Mouse (Mus musculus) lung, postnatal 0 days (tissue): ENCODE results near the gene Akap7. TPM values are rescaled to one million over a fixed set of nuclear protein-coding genes. Genes with fewer than 3 reads are reported as not detected.
A peak's percentile ranks its signal among the peaks of the same experiment; 100 is the strongest.
"Not testable (repeated sequence)": the region's sequence is repeated elsewhere in the genome, so short reads cannot be mapped to it uniquely, and the experiment has no call there.

ENCODE experiments used
- ATAC-seq: fragments of 200-750 bp; cut with Nextera tagmentation; 2 replicates; pipeline ENCODE4 v1.8.0; 2017; ENCODE audit warnings: moderate library complexity
- DNase-seq: peaks from one replicate; pipeline ENCODE4 v3.0.0-alpha.2; 2016; ENCODE audit warnings: low spot score
- H3K27ac ChIP-seq: fragments of 300-500 bp; sonication (generic); 2 replicates; pipeline ENCODE4 v1.5.1; 2014; ENCODE audit warnings: antibody characterized with exemption, mild to moderate bottlenecking, low read length, mixed read lengths
- H3K27me3 ChIP-seq: fragments of 300-500 bp; sonication (generic); replicated peaks from 2 replicates; pipeline ENCODE4 v1.6.1; 2014; ENCODE audit warnings: low read length, mixed read lengths; ENCODE audit not compliant: insufficient read depth
- H3K36me3 ChIP-seq: fragments of 300-500 bp; sonication (generic); 2 replicates; pipeline ENCODE4 v1.6.1; 2014; ENCODE audit warnings: low read length, mixed read lengths; ENCODE audit not compliant: insufficient read depth
- H3K4me1 ChIP-seq: fragments of 300-500 bp; sonication (generic); 2 replicates; pipeline ENCODE4 v1.6.1; 2014; ENCODE audit warnings: antibody characterized with exemption, low read depth, low read length, mixed read lengths; ENCODE audit not compliant: insufficient read depth
- H3K4me2 ChIP-seq: fragments of 300-500 bp; sonication (generic); replicated peaks from 2 replicates; pipeline ENCODE4 v1.6.1; 2014; ENCODE audit warnings: low read depth, mild to moderate bottlenecking, low read length, moderate library complexity, mixed read lengths
- H3K4me3 ChIP-seq: fragments of 300-500 bp; sonication (generic); 2 replicates; pipeline ENCODE4 v1.5.1; 2014; ENCODE audit warnings: low read depth, low read length
- H3K9ac ChIP-seq: fragments of 300-500 bp; sonication (generic); replicated peaks from 2 replicates; pipeline ENCODE4 v1.6.1; 2014; ENCODE audit warnings: low read depth, mild to moderate bottlenecking
- H3K9me3 ChIP-seq: fragments of 300-500 bp; sonication (generic); 2 replicates; pipeline ENCODE4 v1.6.1; 2016; ENCODE audit warnings: low read length, mixed read lengths
- CTCF ChIP-seq: IDR thresholded peaks from 2 replicates; pipeline ENCODE4 v1.5.1; 2016; ENCODE audit warnings: antibody characterized with exemption, mild to moderate bottlenecking
- EP300 ChIP-seq: IDR thresholded peaks from 2 replicates; pipeline ENCODE4 v1.6.1; 2016; ENCODE audit warnings: antibody characterized with exemption, mild to moderate bottlenecking, control low read depth
- WGBS: fragments of 180-500 bp; shearing (Covaris S2); extraction: QIAGEN DNeasy Blood & Tissue Kit; methylation state at CpG from one replicate; pipeline ENCODE4 v1.1.7; 2014; 5-methylcytosine and 5-hydroxymethylcytosine counted together
- polyA plus RNA-seq: library from polyadenylated mRNA; unstranded; fragments of >200 nt; fragmentation: Nextera tagmentation; extraction: Ambion mirVana; gene quantifications from 2 replicates; pipeline ENCODE4 v1.2.1, GENCODE M21; 2015

Gene Akap7
- polyA plus RNA-seq, 1 experiment from 2014 or later: 46.3 TPM

DNA sequence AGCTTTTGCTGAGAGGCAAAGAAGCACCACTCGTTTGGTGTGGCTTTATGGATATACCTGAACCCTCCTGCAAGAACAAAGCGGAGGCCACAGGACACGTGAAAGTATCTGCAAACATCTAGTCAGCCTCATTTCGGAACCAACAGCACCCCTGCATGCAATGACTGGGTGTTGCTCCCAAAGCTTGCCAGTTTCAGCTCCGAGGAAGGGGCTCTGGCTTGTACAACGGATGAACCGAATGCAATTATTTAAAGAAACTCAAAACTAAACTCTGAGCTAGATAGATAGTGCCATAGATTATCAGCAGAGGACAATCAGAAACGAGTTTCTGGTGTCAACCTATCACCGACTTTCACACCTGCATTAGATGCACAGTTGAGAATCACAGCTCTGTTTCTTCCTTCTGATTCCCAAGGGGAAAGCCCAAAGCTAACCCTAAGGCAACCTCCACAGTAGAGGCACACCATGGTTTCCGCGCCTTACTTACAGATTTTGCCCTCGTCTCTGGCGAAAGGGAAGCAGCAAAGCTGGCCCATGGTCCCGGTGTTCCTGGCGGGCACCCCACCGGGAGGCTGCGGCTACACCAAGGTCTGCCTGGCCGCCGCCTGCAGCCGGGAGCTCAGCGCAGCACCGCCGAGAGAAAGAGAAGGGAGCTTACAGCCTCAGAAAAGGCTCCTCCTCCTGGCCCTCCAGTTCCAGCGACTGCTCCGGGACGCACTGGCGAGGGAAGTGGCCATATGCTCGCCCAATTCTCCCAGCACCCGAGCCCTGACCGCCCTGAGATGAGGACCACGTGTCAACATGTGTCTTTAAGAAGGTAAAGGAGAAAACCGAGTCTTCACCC, 107.9 kb downstream of the Akap7 start:
- peak overlapping the region; percentile 81 for H3K4me2 ChIP-seq
- TF ChIP-seq CTCF (peak; percentile 37), EP300 (no peak)
- H3K9me3 ChIP-seq: no peaks in the 10 kb centered on the region
- DNase-seq (peak; percentile 76), ATAC-seq (peak; percentile 76)
- H3K4me1 ChIP-seq: no peaks in the 10 kb centered on the region
- 10% methylated on average over 32 of the region's 32 CpGs for WGBS
- H3K27me3 ChIP-seq: no peaks in the 10 kb centered on the region
- H3K27ac ChIP-seq: peak overlapping the region; percentile 51; the same call in 1 of the 2 replicates
- peak overlapping the region; percentile 49 for H3K4me3 ChIP-seq
- H3K9ac ChIP-seq: peak overlapping the region; percentile 52
- H3K36me3 ChIP-seq: no peaks in the 10 kb centered on the region

DNA sequence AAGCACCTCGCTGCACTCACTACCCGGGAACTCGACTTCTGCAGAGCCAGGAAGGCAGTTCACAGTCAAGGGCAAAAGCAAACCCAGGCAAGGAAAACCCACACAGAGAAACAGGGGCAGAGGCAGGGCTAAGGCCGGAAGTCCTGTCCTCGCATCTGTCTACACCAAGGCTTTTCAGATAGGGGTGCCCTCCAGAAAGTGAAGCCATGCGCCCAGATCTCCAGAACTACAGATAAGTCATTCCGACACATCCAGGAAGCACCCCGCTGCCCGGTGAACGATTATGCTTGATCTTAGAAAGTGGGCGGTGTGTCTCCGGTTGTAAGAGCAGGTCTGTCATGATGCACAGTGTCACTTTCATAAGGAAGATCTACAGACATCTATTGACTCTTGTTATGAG, 109.1 kb downstream of the Akap7 start:
- 52% methylated on average over 12 of the region's 12 CpGs for WGBS
- ATAC-seq: no peak

DNA sequence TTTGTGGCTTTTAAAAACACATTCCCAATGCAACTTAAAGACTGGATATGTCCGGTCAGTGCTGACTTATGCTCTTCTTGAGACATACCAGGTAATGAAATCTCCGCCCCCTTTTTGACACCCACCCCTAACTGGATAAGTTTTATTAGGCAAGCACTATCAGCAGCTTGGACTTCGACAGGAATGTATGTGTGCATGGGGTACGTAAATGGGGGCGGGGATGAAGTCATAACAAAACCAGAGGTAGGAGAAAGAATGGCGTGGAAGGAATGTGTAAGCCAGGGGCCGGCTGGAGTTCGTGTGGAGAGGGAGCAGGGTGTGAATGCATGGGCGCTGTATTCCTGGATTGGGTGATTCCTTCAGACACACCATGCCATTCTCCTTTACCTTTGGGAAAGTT, 109.6 kb downstream of the Akap7 start:
- ATAC-seq: peak; percentile 34; the same call in 1 of the 2 replicates
- H3K4me1 ChIP-seq: no peaks in the 10 kb centered on the region
- no peak overlapping the region for H3K9ac ChIP-seq
- no peak for TF ChIP-seq CTCF
- no peak for TF ChIP-seq EP300
- H3K4me3 ChIP-seq: no peak overlapping the region
- H3K27ac ChIP-seq: no peak overlapping the region
- no peaks in the 10 kb centered on the region for H3K36me3 ChIP-seq
- peak overlapping the region; percentile 81 for H3K4me2 ChIP-seq
- peak; percentile 22 for DNase-seq
- 54% methylated on average over 9 of the region's 9 CpGs for WGBS
- no peaks in the 10 kb centered on the region for H3K9me3 ChIP-seq
- no peaks in the 10 kb centered on the region for H3K27me3 ChIP-seq

More for the DNA sequence above, 109.1 kb downstream of the Akap7 start:
- H3K9ac ChIP-seq: no peak overlapping the region
- no peaks in the 10 kb centered on the region for H3K27me3 ChIP-seq
- no peaks in the 10 kb centered on the region for H3K4me1 ChIP-seq
- no peaks in the 10 kb centered on the region for H3K36me3 ChIP-seq
- TF ChIP-seq EP300 (no peak), CTCF (no peak)
- H3K9me3 ChIP-seq: no peaks in the 10 kb centered on the region
- peak overlapping the region; percentile 81 for H3K4me2 ChIP-seq
- DNase-seq: no peak
- no peak overlapping the region for H3K27ac ChIP-seq
- peak overlapping the region; percentile 49 for H3K4me3 ChIP-seq

DNA sequence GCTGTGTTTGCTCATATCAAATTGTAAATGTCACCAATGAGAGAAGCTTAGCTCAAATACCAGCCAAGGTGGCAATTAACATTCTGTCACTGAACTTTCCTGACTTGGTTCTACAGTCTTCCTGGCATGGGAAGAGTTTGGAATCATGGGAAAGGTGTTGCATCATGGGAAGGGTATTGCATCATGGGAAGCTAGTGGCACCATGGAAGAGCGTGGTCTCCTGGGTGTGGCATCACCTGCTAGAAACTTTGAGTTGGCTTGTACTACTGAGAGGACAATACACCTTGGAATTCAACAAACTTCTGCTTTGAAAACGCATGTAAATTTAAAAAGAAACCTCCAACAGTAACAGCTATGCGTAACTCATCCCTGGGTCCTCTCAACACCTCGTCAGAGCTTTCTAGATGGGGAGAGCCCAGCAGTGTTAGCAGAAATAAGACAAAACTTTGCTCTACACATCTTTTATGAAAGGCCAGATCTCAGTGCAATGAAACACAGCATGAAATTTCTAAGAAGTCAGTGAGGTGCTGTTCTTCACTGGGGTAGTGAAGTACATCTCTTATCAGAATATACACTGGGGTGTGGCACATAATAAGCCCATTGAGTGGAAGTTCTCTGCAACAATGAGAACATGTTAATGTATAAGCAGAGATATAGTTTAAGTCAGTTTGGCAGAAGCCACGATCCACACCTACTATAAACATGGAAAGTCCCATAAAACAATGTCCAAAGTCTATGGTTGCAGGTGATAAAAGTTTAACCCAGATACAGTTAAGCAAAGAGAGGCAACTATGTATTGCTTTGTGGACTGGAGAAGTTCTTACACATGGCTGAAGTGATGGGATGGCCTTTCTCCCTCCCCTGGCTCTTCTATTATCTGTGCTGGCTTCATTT, 115.2 kb downstream of the Akap7 start:
- Histone ChIP-seq H3K9me3 (no peaks in the 10 kb centered on the region), H3K4me2 (no peak overlapping the region), H3K27me3 (no peaks in the 10 kb centered on the region), H3K36me3 (no peaks in the 10 kb centered on the region), H3K27ac (no peak overlapping the region), H3K4me1 (no peaks in the 10 kb centered on the region), H3K9ac (no peak overlapping the region), H3K4me3 (no peak overlapping the region)
- TF ChIP-seq CTCF: no peak
- no peak for TF ChIP-seq EP300
- ATAC-seq (no peak), DNase-seq (no peak)
- whole genome bisulfite sequencing: 79% methylated on average over 5 of the region's 5 CpGs

DNA sequence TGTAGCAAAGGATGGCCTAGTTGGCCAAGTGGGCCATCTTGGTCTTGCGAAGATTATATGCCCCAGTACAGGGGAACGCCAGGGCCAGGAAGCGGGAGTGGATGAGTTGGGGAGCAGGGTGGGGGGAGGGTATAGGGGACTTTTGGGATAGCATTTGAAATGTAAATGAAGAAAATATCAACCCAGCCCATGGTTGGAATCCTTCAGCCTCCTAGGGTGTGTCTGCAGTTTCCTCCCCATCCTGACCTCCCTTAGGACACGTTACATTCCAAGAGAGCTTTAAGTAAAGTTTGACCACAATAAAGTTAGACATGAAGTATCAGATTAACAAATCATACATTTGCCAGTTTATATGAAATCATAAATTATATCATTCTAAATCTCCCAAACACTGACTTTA, 116.5 kb downstream of the Akap7 start:
- H3K36me3 ChIP-seq: no peaks in the 10 kb centered on the region
- WGBS: 94% methylated on average over 4 of the region's 4 CpGs
- TF ChIP-seq EP300 (no peak), CTCF (no peak)

DNA sequence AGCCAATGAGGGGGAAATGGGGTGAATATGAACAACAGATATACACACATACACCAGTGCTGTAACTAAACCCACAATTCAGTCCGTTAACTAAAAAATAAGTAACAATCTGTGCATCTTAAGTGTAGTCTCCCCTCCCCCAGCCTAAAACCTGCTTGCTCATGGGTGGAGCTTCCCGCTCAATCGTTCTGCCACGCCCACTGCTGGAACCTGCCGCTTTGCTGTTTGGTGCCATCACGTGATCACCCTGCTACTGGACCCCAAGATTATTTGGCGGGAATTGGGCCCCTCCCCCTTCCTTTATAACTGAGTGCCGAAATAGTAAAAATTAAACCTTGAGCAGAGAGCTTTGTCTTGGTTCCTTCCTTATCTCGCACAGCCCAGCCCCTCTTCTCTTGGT, 121.4 kb downstream of the Akap7 start:
- not testable (repeated sequence) for DNase-seq

More for the DNA sequence above, 116.5 kb downstream of the Akap7 start:
- ATAC-seq (no peak), DNase-seq (no peak)
- Histone ChIP-seq H3K4me1 (no peaks in the 10 kb centered on the region), H3K4me3 (no peak overlapping the region), H3K27ac (no peak overlapping the region), H3K4me2 (no peak overlapping the region), H3K9ac (no peak overlapping the region), H3K27me3 (no peaks in the 10 kb centered on the region), H3K9me3 (no peaks in the 10 kb centered on the region)

More for the DNA sequence above, 121.4 kb downstream of the Akap7 start:
- not testable (repeated sequence) for H3K36me3 ChIP-seq, ATAC-seq, H3K27ac ChIP-seq, H3K9ac ChIP-seq, H3K27me3 ChIP-seq, H3K4me1 ChIP-seq, H3K4me3 ChIP-seq, H3K4me2 ChIP-seq, H3K9me3 ChIP-seq
- 59% methylated on average over 8 of the region's 9 CpGs for WGBS
